Mouse (Mus musculus): ENCODE measurements at regions not wholly inside any gene's neighbourhood (a gene's known extent, or its start where the extent isn't known, plus 50 kb on each side); places are given as distances from the start of the nearest gene placed in this dataset.

GRCm38 (mm10) chr2:169101506-169102261, 146.3 kb upstream of the Zfp64 start:
- TF ChIP-seq CTCF (IDR thresholded peaks at IDR 0.05; ENCODE audit: low read depth): no peak
- no peak for TF ChIP-seq EP300 (IDR thresholded peaks at IDR 0.05; ENCODE audit: low read depth)
